Mouse (Mus musculus) liver, postnatal 0 days (tissue): Measurements from ENCODE around the gene Tmem50b.

Experiments used
- CTCF ChIP-seq: sonication (generic); IDR thresholded peaks from 2 replicates; pipeline ENCODE4 v1.5.1; 2016; ENCODE audit warnings: antibody characterized with exemption, low read depth
- EP300 ChIP-seq: IDR thresholded peaks from 2 replicates; pipeline ENCODE4 v1.6.1; 2016; ENCODE audit warnings: antibody characterized with exemption, low read depth, mild to moderate bottlenecking

DNA sequence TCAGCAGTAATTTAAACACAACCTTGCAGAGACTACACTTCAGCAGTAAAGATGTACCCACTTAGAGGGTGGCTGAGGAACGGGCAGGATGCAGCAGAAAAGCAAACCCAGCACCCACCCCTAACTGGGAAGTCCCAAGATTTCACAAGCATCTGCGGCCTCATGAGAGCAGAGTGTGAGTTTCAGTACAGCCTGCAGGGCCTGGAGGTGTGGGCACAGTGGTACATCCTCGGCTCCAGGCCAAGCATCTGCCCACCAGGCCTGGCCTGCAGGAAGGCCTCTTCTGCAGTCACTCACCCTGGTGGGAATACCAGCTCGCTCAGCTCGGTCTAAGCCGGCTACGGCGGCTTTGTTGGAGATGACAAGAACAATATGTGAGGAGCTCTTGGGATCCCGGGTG lies 25.5 kb upstream of the Tmem50b start:
- TF ChIP-seq CTCF, result no peak
- no peak for TF ChIP-seq EP300
